In the genomic region with DNA sequence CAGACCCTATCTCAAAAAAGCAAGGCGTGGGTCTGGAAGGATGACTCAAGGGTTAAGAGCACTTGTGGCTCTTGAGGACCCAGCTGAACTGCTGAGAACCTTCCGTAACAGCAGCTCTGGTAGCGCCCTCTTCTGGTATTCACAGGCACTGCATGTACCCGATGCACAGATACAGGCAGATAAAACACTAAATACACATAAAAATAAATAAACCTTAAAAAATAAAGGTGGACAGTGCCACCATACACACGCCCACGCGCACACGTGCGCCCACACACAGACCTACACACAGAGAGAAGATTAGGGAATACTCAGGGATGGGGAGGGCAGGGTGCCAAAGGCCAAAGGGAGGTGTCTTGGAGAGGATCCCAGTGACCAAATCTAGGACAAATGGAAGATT, we compare ENCODE assay signal across 9 mouse cellular contexts. TPM values are rescaled to one million over a fixed set of nuclear protein-coding genes. Genes with fewer than 3 reads are reported as not detected.
DNase-seq lines count a peak whose midpoint lies in the region; ATAC-seq lines count a peak whose summit lies in the region.
"Had no signal": no experiment of that assay in that cellular context is flagged by ENCODE, and none has a peak within 500 bp of the region (broad histone marks: within the 10 kb centered on the region; RNA-seq: fewer than 3 reads in every experiment).

No protein-coding gene starts in this region.

- DNase-seq in liver (peak; percentile 62), ZHBTc4 (ENCODE audit: low read depth, low spot score) (peak; percentile 80)
- DNase-seq in kidney, adult 9 months: peak; percentile 78
- peak; percentile 58 for DNase-seq in lung, postnatal 25 days (ENCODE audit: low spot score)
- peak; percentile 39 to 79 for DNase-seq in spleen, postnatal 10 days (ENCODE audit: low spot score in 2 of 2)

- peaks cover 12% of the 10 kb centered on the region for H3K4me1 ChIP-seq in liver, embryonic 12.5 days

- H3K4me3 ChIP-seq in liver, embryonic 12.5 days: no peak overlapping the region
- H3K4me3 ChIP-seq: heart, embryonic 15.5 days; neural tube, embryonic 12.5 days had no signal

- H3K27me3 ChIP-seq in liver, embryonic 12.5 days (replicated peaks): peaks cover 35% of the 10 kb centered on the region

- no peaks in the 10 kb centered on the region for H3K9me3 ChIP-seq in liver, embryonic 12.5 days (replicated peaks)
- H3K9me3 ChIP-seq: heart, embryonic 15.5 days; neural tube, embryonic 12.5 days had no signal

- H3K4me2 ChIP-seq in liver, embryonic 12.5 days: no peak overlapping the region
- H3K4me2 ChIP-seq: heart, embryonic 15.5 days; neural tube, embryonic 12.5 days had no signal

- 2% methylated on average over 9 of the region's 9 CpGs for WGBS in liver, embryonic 12.5 days (ENCODE audit: insufficient replicate concordance)

- H3K36me3 ChIP-seq in liver, embryonic 12.5 days: no peaks in the 10 kb centered on the region
- H3K36me3 ChIP-seq: heart, embryonic 15.5 days; neural tube, embryonic 12.5 days had no signal

- ATAC-seq in liver, embryonic 12.5 days: no peak
- peak; percentile 67 for ATAC-seq in common myeloid progenitor, adult 5-6 weeks (replicated peaks; ENCODE audit: low read depth, poor library complexity, severe bottlenecking)

- H3K9ac ChIP-seq in liver, embryonic 12.5 days: no peak overlapping the region
- H3K9ac ChIP-seq: heart, embryonic 15.5 days; neural tube, embryonic 12.5 days had no signal

- H3K27ac ChIP-seq in liver, embryonic 12.5 days: no peak overlapping the region
- H3K27ac ChIP-seq: heart, embryonic 15.5 days; neural tube, embryonic 12.5 days had no signal

RNA-seq across cellular contexts. Expression of a gene that starts 6.1 kb away (rescaled TPM):
- polyA plus RNA-seq in liver, embryonic 12.5 days (2016; fragmentation: Nextera tagmentation; extraction: Ambion mirVana): not detected in 2 replicates
- not detected in 2 replicates for total RNA-seq in common myeloid progenitor, adult 5-6 weeks (2017)

RNA-seq across cellular contexts. Expression of a gene that starts 31.9 kb away (rescaled TPM):
- polyA plus RNA-seq in liver, embryonic 12.5 days (2016; fragmentation: Nextera tagmentation; extraction: Ambion mirVana): 0.08 and 0.22 TPM in 2 replicates
- total RNA-seq in common myeloid progenitor, adult 5-6 weeks (2017): 9.6 and 14.7 TPM in 2 replicates
- polyA plus RNA-seq: neural tube, embryonic 12.5 days had no signal

RNA-seq across cellular contexts. Expression of a gene that starts 34.0 kb away (rescaled TPM):
- not detected in 2 replicates for polyA plus RNA-seq in liver, embryonic 12.5 days (2016; fragmentation: Nextera tagmentation; extraction: Ambion mirVana)
- total RNA-seq in common myeloid progenitor, adult 5-6 weeks (2017): not detected in 2 replicates
- polyA plus RNA-seq: heart, embryonic 15.5 days; neural tube, embryonic 12.5 days had no signal

RNA-seq across cellular contexts. Expression of a gene that starts 55.0 kb away (rescaled TPM):
- 0.41 and 0.57 TPM in 2 replicates for polyA plus RNA-seq in liver, embryonic 12.5 days (2016; fragmentation: Nextera tagmentation; extraction: Ambion mirVana)
- not detected in 2 replicates for total RNA-seq in common myeloid progenitor, adult 5-6 weeks (2017)

RNA-seq across cellular contexts. Expression of a gene that starts 55.1 kb away (rescaled TPM):
- polyA plus RNA-seq in liver, embryonic 12.5 days (2016; fragmentation: Nextera tagmentation; extraction: Ambion mirVana): 15.1 and 17.0 TPM in 2 replicates
- 13.2 and 14.6 TPM in 2 replicates for total RNA-seq in common myeloid progenitor, adult 5-6 weeks (2017)
